Mouse (Mus musculus) retina, postnatal 7 days (tissue): ENCODE data around the gene Plk4.
A peak's percentile ranks its signal among the peaks of the same experiment; 100 is the strongest.
"Not testable (repeated sequence)": the region's sequence is repeated elsewhere in the genome, so short reads cannot be mapped to it uniquely, and the experiment has no call there.

Source experiments
- DNase-seq: peaks from one replicate; pipeline ENCODE4 v3.0.0-alpha.2; 2012; ENCODE audit warnings: low read depth, low spot score

Plk4 gene

GRCm38 (mm10) chr3:40799530-40800372 is at the start of gene Plk4:
TSS of gene Plk4 (plus strand) at chr3:40800019.
- peak; percentile 96 for DNase-seq

GRCm38 (mm10) chr3:40760746-40761145 is 39.1 kb upstream of the Plk4 start:
- DNase-seq, result no peak

- no peak for DNase-seq
These were observed 38.5 kb upstream of the Plk4 start for GRCm38 (mm10) chr3:40761312-40761711.

- no peak for DNase-seq
These were observed 6.0 kb upstream of the Plk4 start for GRCm38 (mm10) chr3:40793783-40794182.

GRCm38 (mm10) chr3:40798054-40798453 is 1.8 kb upstream of the Plk4 start:
- DNase-seq, result no peak

- peak; percentile 29 for DNase-seq
These were observed 1.3 kb upstream of the Plk4 start for GRCm38 (mm10) chr3:40798500-40798899.

- DNase-seq, result peak; percentile 16
These were observed 579 bp downstream of the Plk4 start for GRCm38 (mm10) chr3:40800373-40800823.

GRCm38 (mm10) chr3:40806871-40807270 is 7.1 kb downstream of the Plk4 start:
- no peak for DNase-seq

- DNase-seq, result no peak
These were observed 8.9 kb downstream of the Plk4 start for GRCm38 (mm10) chr3:40808686-40809085.

- DNase-seq, result no peak
These were observed 10.1 kb downstream of the Plk4 start for GRCm38 (mm10) chr3:40809894-40810293.

- DNase-seq, result no peak
These were observed 13.5 kb downstream of the Plk4 start for GRCm38 (mm10) chr3:40813275-40813674.

GRCm38 (mm10) chr3:40845521-40845920 is 45.7 kb downstream of the Plk4 start:
- not testable (repeated sequence) for DNase-seq

GRCm38 (mm10) chr3:40846473-40846956 is 46.7 kb downstream of the Plk4 start, which contains the start of gene Mfsd8:
TSS of gene Mfsd8 (minus strand) at chr3:40846886.
- DNase-seq, result peak; percentile 97

GRCm38 (mm10) chr3:40846957-40847017 is 47.0 kb downstream of the Plk4 start, which contains the start of gene Abhd18:
TSS of gene Abhd18 (plus strand) at chr3:40846970.
- DNase-seq, result not testable (repeated sequence)

- peak; percentile 35 for DNase-seq
These were observed 47.2 kb downstream of the Plk4 start for GRCm38 (mm10) chr3:40847018-40847417.

GRCm38 (mm10) chr3:40847936-40848335 is 48.1 kb downstream of the Plk4 start:
- not testable (repeated sequence) for DNase-seq

- not testable (repeated sequence) for DNase-seq
These were observed 53.4 kb downstream of the Plk4 start for GRCm38 (mm10) chr3:40853123-40853738.
